Comparison of ENCODE assay signal across 8 mouse cellular contexts in genomic region chr16:17131191-17132088, GRCm38 (mm10). TPM values are rescaled to one million over a fixed set of nuclear protein-coding genes. Genes with fewer than 3 reads are reported as not detected.
DNase-seq lines count a peak whose midpoint lies in the region; ATAC-seq lines count a peak whose summit lies in the region.

No protein-coding gene starts in this region.

- H3K4me3 ChIP-seq in heart, embryonic 14.5 days (ENCODE audit: control insufficient read depth in 1 of 2, insufficient read depth in 1 of 2, low read depth in 1 of 2, low read length in 2 of 2) = peak overlapping the region; percentile 81 to 85
- peak overlapping the region; percentile 81 for H3K4me3 ChIP-seq in neural tube, embryonic 12.5 days

- H3K9ac ChIP-seq in heart, embryonic 14.5 days (ENCODE audit: low read length) = peak overlapping the region; percentile 77
- H3K9ac ChIP-seq in neural tube, embryonic 12.5 days = peak overlapping the region; percentile 72

- peak; percentile 23 for DNase-seq in adrenal gland, postnatal 25 days
- no peak for DNase-seq in adrenal gland, postnatal 10 days
- peak; percentile 15 for DNase-seq in urinary bladder, postnatal 25 days (ENCODE audit: low spot score)
- no peak for DNase-seq in urinary bladder, adult 18-20 months (ENCODE audit: low spot score in 2 of 2)
- peak; percentile 49 for DNase-seq in liver
- DNase-seq in gastrocnemius, postnatal 36 days = no peak

- ATAC-seq in heart, embryonic 14.5 days (ENCODE audit: insufficient number of reproducible peaks, insufficient read depth, low FRiP score, low read depth) = no peak; the same call in 1 of the 2 replicates
- ATAC-seq in neural tube, embryonic 12.5 days (ENCODE audit: low FRiP score, low read depth) = peak; percentile 88; the same call in 1 of the 2 replicates

- H3K9me3 ChIP-seq in heart, embryonic 14.5 days (ENCODE audit: control insufficient read depth, low read length) = no peaks in the 10 kb centered on the region
- no peaks in the 10 kb centered on the region for H3K9me3 ChIP-seq in neural tube, embryonic 12.5 days

- WGBS in heart, embryonic 14.5 days = 4% methylated on average over 43 of the region's 43 CpGs
- WGBS in neural tube, embryonic 12.5 days = 4% methylated on average over 43 of the region's 43 CpGs

- peak overlapping the region; percentile 96 for H3K4me2 ChIP-seq in heart, embryonic 14.5 days (ENCODE audit: low read length)
- peak overlapping the region; percentile 97 for H3K4me2 ChIP-seq in neural tube, embryonic 12.5 days (replicated peaks)

- no peaks in the 10 kb centered on the region for H3K36me3 ChIP-seq in heart, embryonic 14.5 days (ENCODE audit: control insufficient read depth, insufficient read depth, low read length)
- H3K36me3 ChIP-seq in neural tube, embryonic 12.5 days = no peaks in the 10 kb centered on the region

- intact Hi-C loops in gastrocnemius, postnatal 36 days (cut with DNase I) = loop anchor here (5.0 kb wide), 1 partner anchor 76 kb away; the partner anchor contains the start of gene Rimbp3

- peak overlapping the region in 1 of 2 experiments; percentile 55; a peak in 1 of 4 replicates for H3K27ac ChIP-seq in heart, embryonic 14.5 days (replicated peaks in 1 of 2; ENCODE audit: control insufficient read depth in 1 of 2, insufficient read depth in 1 of 2, low read depth in 2 of 2, low read length in 2 of 2)
- peak overlapping the region; percentile 80 for H3K27ac ChIP-seq in neural tube, embryonic 12.5 days

- H3K4me1 ChIP-seq in heart, embryonic 14.5 days (ENCODE audit: control insufficient read depth in 2 of 2, insufficient read depth in 2 of 2, low read length in 2 of 2) = peaks cover 2 to 12% of the 10 kb centered on the region in 2 experiments; a peak in 3 of 4 replicates
- H3K4me1 ChIP-seq in neural tube, embryonic 12.5 days = peaks cover 17% of the 10 kb centered on the region

- no peaks in the 10 kb centered on the region for H3K27me3 ChIP-seq in heart, embryonic 14.5 days (ENCODE audit: control insufficient read depth, insufficient read depth, low read length)
- no peaks in the 10 kb centered on the region for H3K27me3 ChIP-seq in neural tube, embryonic 12.5 days (replicated peaks)

RNA-seq across cellular contexts. Expression of gene Sdf2l1, which starts 0.7 kb away (rescaled TPM):
- total RNA-seq in adrenal gland, postnatal 25 days (2021) = 27.9 and 28.0 TPM in 2 replicates
- 10 to 100 TPM; 15.6 to 21.7 TPM for total RNA-seq in adrenal gland, postnatal 10 days (2021)
- 26.4 and 32.4 TPM in 2 replicates for polyA plus RNA-seq in heart, embryonic 14.5 days (2014; fragmentation: Nextera tagmentation; extraction: Ambion mirVana)
- 61.5 and 79.9 TPM in 2 replicates for polyA plus RNA-seq in neural tube, embryonic 12.5 days (2016; fragmentation: Nextera tagmentation; extraction: Ambion mirVana)
- total RNA-seq in gastrocnemius, postnatal 36 days (2021) = 1 to 10 TPM; 3.8 to 4.8 TPM

RNA-seq across cellular contexts. Expression of gene 2610318N02Rik, which starts 6.5 kb away (rescaled TPM):
- 1.5 TPM in 1 of 2 replicates, not detected in the other for total RNA-seq in adrenal gland, postnatal 25 days (2021)
- 1 to 10 TPM; 2.5 to 2.9 TPM for total RNA-seq in adrenal gland, postnatal 10 days (2021)
- 13.7 and 18.1 TPM in 2 replicates for polyA plus RNA-seq in heart, embryonic 14.5 days (2014; fragmentation: Nextera tagmentation; extraction: Ambion mirVana)
- 66.0 and 66.3 TPM in 2 replicates for polyA plus RNA-seq in neural tube, embryonic 12.5 days (2016; fragmentation: Nextera tagmentation; extraction: Ambion mirVana)
- under 1 TPM in 1 of 2 experiments, not detected in 1; 0.92 TPM for total RNA-seq in gastrocnemius, postnatal 36 days (2021)

RNA-seq across cellular contexts. Expression of gene Ydjc, which starts 13.0 kb away (rescaled TPM):
- total RNA-seq in adrenal gland, postnatal 25 days (2021) = 4.5 and 7.0 TPM in 2 replicates
- total RNA-seq in adrenal gland, postnatal 10 days (2021) = 1 to 10 TPM; 3.9 to 6.7 TPM
- 3.9 and 5.3 TPM in 2 replicates for polyA plus RNA-seq in heart, embryonic 14.5 days (2014; fragmentation: Nextera tagmentation; extraction: Ambion mirVana)
- polyA plus RNA-seq in neural tube, embryonic 12.5 days (2016; fragmentation: Nextera tagmentation; extraction: Ambion mirVana) = 21.4 and 23.0 TPM in 2 replicates
- under 1 TPM in 1 of 2 experiments, not detected in 1; 0.20 TPM for total RNA-seq in gastrocnemius, postnatal 36 days (2021)

RNA-seq across cellular contexts. Expression of gene Ccdc116, which starts 15.6 kb away (rescaled TPM):
- total RNA-seq in adrenal gland, postnatal 25 days (2021) = 0.39 TPM in 1 of 2 replicates, not detected in the other
- total RNA-seq in adrenal gland, postnatal 10 days (2021) = under 1 TPM; 0.39 to 0.66 TPM
- polyA plus RNA-seq in heart, embryonic 14.5 days (2014; fragmentation: Nextera tagmentation; extraction: Ambion mirVana) = 0.11 and 0.23 TPM in 2 replicates
- 1.4 and 1.5 TPM in 2 replicates for polyA plus RNA-seq in neural tube, embryonic 12.5 days (2016; fragmentation: Nextera tagmentation; extraction: Ambion mirVana)
- total RNA-seq in gastrocnemius, postnatal 36 days (2021) = under 1 TPM in 1 of 2 experiments, not detected in 1; 0.26 TPM

RNA-seq across cellular contexts. Expression of gene Ppil2, which starts 20.4 kb away (rescaled TPM):
- total RNA-seq in adrenal gland, postnatal 25 days (2021) = 101 and 118 TPM in 2 replicates
- total RNA-seq in adrenal gland, postnatal 10 days (2021) = 10 to 100 TPM; 76.2 to 84.6 TPM
- polyA plus RNA-seq in heart, embryonic 14.5 days (2014; fragmentation: Nextera tagmentation; extraction: Ambion mirVana) = 97.6 and 107 TPM in 2 replicates
- 159 and 161 TPM in 2 replicates for polyA plus RNA-seq in neural tube, embryonic 12.5 days (2016; fragmentation: Nextera tagmentation; extraction: Ambion mirVana)
- total RNA-seq in gastrocnemius, postnatal 36 days (2021) = 10 to 100 TPM; 23.2 to 29.4 TPM

Comparison
In these comparisons a context has a peak if more than half of its experiments do, and no peak if none do; other contexts are left out.
1. DNase-seq: peak in adrenal gland, postnatal 25 days (single experiment), urinary bladder, postnatal 25 days (single experiment) and liver (single experiment); none in adrenal gland, postnatal 10 days (single experiment), urinary bladder, adult 18-20 months (0 of 2) and gastrocnemius, postnatal 36 days (0 of 2).